Mouse (Mus musculus): ENCODE results near the gene Dnase2b. TPM values are rescaled to one million over a fixed set of nuclear protein-coding genes. Genes with fewer than 3 reads are reported as not detected.

Dnase2b gene
- polyA plus RNA-seq, 1 experiment from 2014 or later = 4.0 TPM

GRCm38 (mm10) chr3:146655111-146655577, 39.7 kb upstream of the Dnase2b start:
- Histone ChIP-seq H3K27ac (ENCODE audit: low read depth) (peak overlapping the region; percentile 84), H3K36me3 (replicated peaks; ENCODE audit: insufficient read depth, low read length) (no peaks in the 10 kb centered on the region), H3K4me3 (ENCODE audit: low read depth, low read length) (no peak overlapping the region), H3K9ac (replicated peaks) (no peak overlapping the region), H3K27me3 (ENCODE audit: insufficient read depth, low read length) (no peaks in the 10 kb centered on the region), H3K4me2 (ENCODE audit: low read depth, low read length) (peak overlapping the region; percentile 28), H3K4me1 (ENCODE audit: insufficient read depth) (peaks cover 15% of the 10 kb centered on the region), H3K9me3 (ENCODE audit: low read length) (no peaks in the 10 kb centered on the region)
- 42% methylated on average over 2 of the region's 2 CpGs for WGBS (ENCODE audit: insufficient replicate concordance)
- DNase-seq = peak; percentile 31
- TF ChIP-seq CTCF (IDR thresholded peaks at IDR 0.05; ENCODE audit: low read depth) = no peak
- peak; percentile 52; the same call in 1 of the 2 replicates for TF ChIP-seq EP300 (IDR thresholded peaks at IDR 0.05; ENCODE audit: low read depth)
- ATAC-seq = peak; percentile 80

- Histone ChIP-seq H3K9me3 (ENCODE audit: low read length) (no peaks in the 10 kb centered on the region), H3K4me1 (ENCODE audit: insufficient read depth) (peaks cover 15% of the 10 kb centered on the region), H3K4me2 (ENCODE audit: low read depth, low read length) (peak overlapping the region; percentile 45), H3K36me3 (replicated peaks; ENCODE audit: insufficient read depth, low read length) (no peaks in the 10 kb centered on the region), H3K27ac (ENCODE audit: low read depth) (no peak overlapping the region; the same call in 1 of the 2 replicates), H3K27me3 (ENCODE audit: insufficient read depth, low read length) (no peaks in the 10 kb centered on the region), H3K4me3 (ENCODE audit: low read depth, low read length) (no peak overlapping the region), H3K9ac (replicated peaks) (no peak overlapping the region)
- WGBS (ENCODE audit: insufficient replicate concordance) = 34% methylated on average over 6 of the region's 6 CpGs
- peak; percentile 15 for DNase-seq
- TF ChIP-seq EP300 (IDR thresholded peaks at IDR 0.05; ENCODE audit: low read depth) (no peak), CTCF (IDR thresholded peaks at IDR 0.05; ENCODE audit: low read depth) (no peak)
- peak; percentile 35; the same call in 1 of the 2 replicates for ATAC-seq
Measured at GRCm38 (mm10) chr3:146653692-146654091, 38.3 kb upstream of the Dnase2b start.

- Histone ChIP-seq H3K9ac (replicated peaks) (no peak overlapping the region), H3K9me3 (ENCODE audit: low read length) (no peaks in the 10 kb centered on the region), H3K27me3 (ENCODE audit: insufficient read depth, low read length) (no peaks in the 10 kb centered on the region), H3K4me3 (ENCODE audit: low read depth, low read length) (no peak overlapping the region), H3K4me2 (ENCODE audit: low read depth, low read length) (no peak overlapping the region), H3K36me3 (replicated peaks; ENCODE audit: insufficient read depth, low read length) (no peaks in the 10 kb centered on the region), H3K4me1 (ENCODE audit: insufficient read depth) (peaks cover 15% of the 10 kb centered on the region), H3K27ac (ENCODE audit: low read depth) (no peak overlapping the region)
- ATAC-seq = no peak
- 91% methylated on average over 5 of the region's 5 CpGs for WGBS (ENCODE audit: insufficient replicate concordance)
- no peak for DNase-seq
- TF ChIP-seq CTCF (IDR thresholded peaks at IDR 0.05; ENCODE audit: low read depth) (no peak), EP300 (IDR thresholded peaks at IDR 0.05; ENCODE audit: low read depth) (no peak)
Measured at GRCm38 (mm10) chr3:146652431-146652830, 37.0 kb upstream of the Dnase2b start.

DNA sequence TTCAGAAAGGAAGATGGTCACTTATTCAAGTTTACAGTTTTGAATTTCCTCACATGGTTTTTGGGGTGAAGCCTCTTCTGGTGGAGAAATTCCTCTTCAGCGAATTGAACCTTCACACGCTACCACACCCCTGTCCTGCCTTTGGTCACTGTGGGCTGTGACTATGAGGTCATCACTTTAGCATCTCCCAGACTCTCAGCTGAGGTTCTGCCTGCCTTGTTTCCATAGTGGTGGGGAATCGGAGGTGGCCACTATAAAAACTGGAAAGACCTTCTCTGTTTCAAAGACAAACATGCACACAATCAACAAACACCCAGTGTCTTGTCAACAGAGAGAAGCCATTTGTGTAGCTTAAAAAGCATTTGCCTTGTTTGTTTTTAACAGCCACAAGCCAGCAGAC, 35.8 kb upstream of the Dnase2b start, which contains the start of gene 4930503B20Rik:
4930503B20Rik (minus strand) TSS at position 101 of the 400 bp plus-strand sequence.
- Histone ChIP-seq H3K4me2 (ENCODE audit: low read depth, low read length) (no peak within 1 kb of the TSS), H3K36me3 (replicated peaks; ENCODE audit: insufficient read depth, low read length) (no peaks in the 10 kb centered on the region), H3K27me3 (ENCODE audit: insufficient read depth, low read length) (no peaks in the 10 kb centered on the region), H3K4me3 (ENCODE audit: low read depth, low read length) (no peak within 1 kb of the TSS), H3K9me3 (ENCODE audit: low read length) (no peaks in the 10 kb centered on the region), H3K27ac (ENCODE audit: low read depth) (no peak within 1 kb of the TSS), H3K4me1 (ENCODE audit: insufficient read depth) (peaks cover 15% of the 10 kb centered on the region), H3K9ac (replicated peaks) (no peak within 1 kb of the TSS)
- WGBS (ENCODE audit: insufficient replicate concordance) = 73% methylated on average over 3 of the region's 3 CpGs
- TF ChIP-seq EP300 (IDR thresholded peaks at IDR 0.05; ENCODE audit: low read depth) = no peak
- TF ChIP-seq CTCF (IDR thresholded peaks at IDR 0.05; ENCODE audit: low read depth) = no peak
- no peak for DNase-seq
- no peak for ATAC-seq

DNA sequence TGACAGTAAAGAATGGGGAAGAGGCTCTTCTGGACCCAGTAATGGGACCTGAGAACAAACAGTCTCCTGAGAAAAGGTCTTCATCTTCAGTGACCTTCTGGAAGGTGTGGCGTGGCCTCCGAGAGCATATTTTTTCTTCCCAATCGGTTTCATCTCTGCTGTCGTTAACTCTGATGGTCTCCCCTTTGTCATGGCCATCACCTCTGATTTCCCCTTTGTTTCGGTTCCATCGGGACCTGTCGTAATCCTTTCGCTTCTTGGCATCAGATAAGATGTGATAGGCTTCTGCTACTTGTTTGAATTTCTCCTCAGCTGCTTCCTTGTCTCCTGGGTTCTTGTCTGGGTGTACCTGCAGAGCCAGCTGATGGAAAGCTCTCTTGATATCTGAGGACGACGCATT, 35.3 kb upstream of the Dnase2b start:
- 73% methylated on average over 10 of the region's 10 CpGs for WGBS (ENCODE audit: insufficient replicate concordance)
- no peaks in the 10 kb centered on the region for H3K9me3 ChIP-seq (ENCODE audit: low read length)
- H3K27ac ChIP-seq (ENCODE audit: low read depth) = no peak overlapping the region
- no peak overlapping the region for H3K4me3 ChIP-seq (ENCODE audit: low read depth, low read length)
- H3K4me1 ChIP-seq (ENCODE audit: insufficient read depth) = peaks cover 15% of the 10 kb centered on the region
- H3K4me2 ChIP-seq (ENCODE audit: low read depth, low read length) = no peak overlapping the region
- DNase-seq (no peak), ATAC-seq (no peak)
- H3K9ac ChIP-seq (replicated peaks) = no peak overlapping the region
- H3K27me3 ChIP-seq (ENCODE audit: insufficient read depth, low read length) = no peaks in the 10 kb centered on the region
- no peaks in the 10 kb centered on the region for H3K36me3 ChIP-seq (replicated peaks; ENCODE audit: insufficient read depth, low read length)
- TF ChIP-seq CTCF (IDR thresholded peaks at IDR 0.05; ENCODE audit: low read depth) (no peak), EP300 (IDR thresholded peaks at IDR 0.05; ENCODE audit: low read depth) (no peak)

DNA sequence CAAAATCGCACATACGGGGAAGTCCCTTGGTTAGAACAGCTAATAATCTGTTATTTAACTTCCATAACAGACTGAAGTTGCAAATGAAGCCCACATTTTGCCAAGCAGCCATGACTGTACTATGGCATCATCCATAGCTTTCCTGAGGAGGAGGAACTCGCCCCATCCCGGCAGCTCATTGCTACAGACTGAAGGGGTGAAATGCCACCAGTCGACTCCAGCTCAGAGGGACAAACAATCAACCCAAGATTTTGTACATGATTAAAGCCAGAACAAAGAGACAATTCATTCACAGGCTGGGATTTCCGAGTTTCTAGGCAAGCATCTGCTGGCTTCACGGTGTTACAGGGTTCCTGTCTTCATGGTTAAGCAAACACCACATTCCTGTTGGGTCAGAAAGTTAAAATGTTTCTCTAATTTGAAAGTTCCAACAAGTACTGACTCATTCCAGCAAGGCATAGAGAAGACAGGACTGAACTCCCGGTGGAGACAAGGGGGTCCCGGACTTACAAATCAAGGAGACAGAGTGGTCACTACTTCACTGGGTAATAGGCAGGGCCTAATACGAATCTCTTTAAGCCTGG, 34.0 kb upstream of the Dnase2b start:
- H3K27me3 ChIP-seq (ENCODE audit: insufficient read depth, low read length) = no peaks in the 10 kb centered on the region
- H3K36me3 ChIP-seq (replicated peaks; ENCODE audit: insufficient read depth, low read length) = no peaks in the 10 kb centered on the region
- WGBS (ENCODE audit: insufficient replicate concordance) = 75% methylated on average over 10 of the region's 10 CpGs
- no peaks in the 10 kb centered on the region for H3K9me3 ChIP-seq (ENCODE audit: low read length)
- no peak overlapping the region for H3K4me2 ChIP-seq (ENCODE audit: low read depth, low read length)
- no peak for ATAC-seq
- H3K4me3 ChIP-seq (ENCODE audit: low read depth, low read length) = no peak overlapping the region
- H3K9ac ChIP-seq (replicated peaks) = no peak overlapping the region
- H3K27ac ChIP-seq (ENCODE audit: low read depth) = no peak overlapping the region
- no peak for DNase-seq
- TF ChIP-seq EP300 (IDR thresholded peaks at IDR 0.05; ENCODE audit: low read depth) = no peak
- TF ChIP-seq CTCF (IDR thresholded peaks at IDR 0.05; ENCODE audit: low read depth) = no peak
- H3K4me1 ChIP-seq (ENCODE audit: insufficient read depth) = peaks cover 8% of the 10 kb centered on the region

Data from liver, postnatal 0 days (tissue).